Mouse (Mus musculus) adrenal gland (tissue): ENCODE measurements at regions not wholly inside any gene's neighbourhood (a gene's known extent, or its start where the extent isn't known, plus 50 kb on each side); places are given as distances from the start of the nearest gene placed in this dataset.

Source experiments
- intact Hi-C: fragments of 180-260 bp; cut with DNase I; formaldehyde crosslinking; loops from one replicate; pipeline ENCODE4 v1.15.1; 2025

DNA sequence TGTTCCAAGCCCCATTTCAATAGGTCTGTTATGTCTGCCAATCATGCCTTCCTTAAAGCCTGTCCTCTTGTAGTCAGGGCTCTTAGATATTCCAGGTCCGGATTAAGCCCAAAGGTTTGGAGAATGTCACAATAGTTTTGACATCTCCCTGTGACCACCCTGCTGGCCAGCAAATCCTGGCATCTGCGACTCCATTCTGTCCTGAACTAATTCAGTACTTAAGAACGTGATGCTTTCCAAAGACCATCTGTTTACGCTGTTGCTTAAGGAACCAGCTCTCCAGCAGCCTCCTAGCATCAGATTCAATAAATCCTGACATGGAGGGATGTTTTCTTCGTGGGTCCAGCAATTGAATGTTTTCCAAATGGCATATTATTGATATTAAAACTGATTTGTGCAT is 132.7 kb upstream of the Ctbp2 start:
- intact Hi-C loops: no loop called here

- intact Hi-C loops: no loop called here
Observed at GRCm38 (mm10) chr7:133244601-133245000, 120.4 kb upstream of the Ctbp2 start.

- intact Hi-C loops: no loop called here
Observed at GRCm38 (mm10) chr7:133234326-133234725, 110.2 kb upstream of the Ctbp2 start.

DNA sequence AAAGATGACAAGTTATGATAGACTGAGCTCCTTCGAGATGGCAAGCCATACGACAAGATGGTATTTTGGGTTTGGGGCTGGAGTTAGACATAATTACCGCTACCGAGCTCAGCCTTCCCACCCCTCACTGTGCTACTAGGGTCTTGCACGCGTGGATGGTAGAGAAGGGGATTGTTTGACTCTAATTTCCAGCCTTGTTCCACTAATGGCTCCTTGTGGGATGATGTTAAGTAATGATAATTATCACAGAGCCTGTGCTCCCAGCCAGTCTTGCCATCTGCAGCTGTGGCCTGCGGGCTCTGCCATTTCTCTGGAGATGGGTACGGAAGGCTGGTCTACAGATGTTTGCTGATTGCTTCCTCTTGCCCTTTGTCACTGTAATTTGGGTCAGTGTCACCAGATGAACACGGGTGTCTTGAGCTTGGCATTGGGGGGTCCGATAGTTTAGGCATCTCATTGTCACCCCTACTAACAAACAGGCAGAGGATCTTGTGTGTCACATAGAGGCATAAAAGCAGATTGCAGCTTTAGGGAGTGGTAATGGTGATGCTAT is 108.8 kb upstream of the Ctbp2 start:
- intact Hi-C loops: no loop called here

- intact Hi-C loops: no loop called here
Observed at GRCm38 (mm10) chr7:133230806-133231205, 106.7 kb upstream of the Ctbp2 start.

DNA sequence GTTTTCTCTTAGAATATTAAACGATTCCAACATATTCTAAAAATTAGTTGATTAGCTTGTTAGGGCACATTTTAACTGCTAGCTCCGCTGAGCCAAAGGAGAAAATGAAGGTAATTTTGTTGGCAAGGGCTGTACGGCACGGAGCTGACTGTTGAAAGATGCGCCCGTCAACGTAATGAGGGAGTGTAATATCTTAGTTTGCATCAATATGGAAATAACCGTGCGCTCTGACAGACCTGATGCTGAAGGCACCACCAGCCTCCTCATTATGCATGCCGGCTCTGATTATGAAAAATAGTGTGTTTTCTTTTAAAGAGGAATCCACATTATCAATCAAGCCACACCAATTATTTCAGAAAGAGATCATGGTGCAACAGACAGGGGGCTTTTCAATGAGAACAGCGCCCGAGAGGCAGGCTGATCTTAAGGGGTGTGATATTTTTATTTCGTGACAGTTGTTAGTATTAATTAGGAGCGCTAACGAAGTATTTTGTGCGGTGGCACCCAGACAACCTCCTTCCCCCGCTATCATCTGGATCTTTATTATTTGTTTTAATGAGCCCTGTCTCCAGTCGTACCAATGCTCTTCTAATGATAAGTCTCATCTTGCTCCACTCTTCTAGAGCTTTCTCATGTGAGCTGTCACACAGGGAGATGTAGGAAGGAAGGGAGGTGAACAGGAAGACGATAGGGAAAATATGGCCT is 99.9 kb upstream of the Ctbp2 start:
- intact Hi-C loops: no loop called here

DNA sequence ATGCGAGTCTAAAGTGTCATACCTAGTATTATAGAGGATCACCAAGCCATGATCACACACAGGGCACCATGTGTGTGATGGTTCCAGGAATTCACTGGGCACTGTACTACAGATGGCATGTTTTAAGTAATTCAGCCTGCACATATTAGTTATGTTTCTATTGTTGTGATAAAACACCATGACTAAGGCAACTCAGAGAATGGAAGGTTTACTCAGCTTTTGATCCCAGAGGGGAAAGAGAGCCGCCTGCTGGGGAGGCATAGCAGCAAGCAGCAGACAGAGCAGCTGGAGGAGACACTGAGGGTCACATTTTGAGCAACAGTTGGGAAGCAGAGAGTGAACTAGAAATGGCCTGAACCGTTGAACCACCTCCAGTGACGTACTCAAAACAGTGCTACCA is 88.2 kb upstream of the Ctbp2 start:
- intact Hi-C loops: no loop called here

DNA sequence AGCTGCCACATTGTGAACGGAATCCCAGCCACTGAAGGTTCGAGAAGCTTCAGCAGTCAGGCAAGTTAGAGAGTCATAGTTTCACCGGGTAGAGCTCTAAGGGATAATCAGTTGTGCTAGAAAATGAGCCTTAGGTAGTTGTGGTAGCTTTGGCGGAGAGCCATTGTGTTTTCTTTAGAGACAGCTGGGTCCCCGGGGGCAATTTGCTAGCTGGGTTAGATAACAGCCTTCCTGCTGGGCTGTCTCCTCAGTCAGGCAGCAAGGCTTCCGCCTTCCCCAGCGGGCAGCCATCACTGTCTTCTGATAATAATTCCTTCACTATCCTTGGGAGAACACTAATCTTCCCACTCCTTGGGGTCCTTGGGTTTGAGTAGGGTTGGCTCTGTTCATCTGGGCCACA is 81.5 kb upstream of the Ctbp2 start:
- intact Hi-C loops: no loop called here

DNA sequence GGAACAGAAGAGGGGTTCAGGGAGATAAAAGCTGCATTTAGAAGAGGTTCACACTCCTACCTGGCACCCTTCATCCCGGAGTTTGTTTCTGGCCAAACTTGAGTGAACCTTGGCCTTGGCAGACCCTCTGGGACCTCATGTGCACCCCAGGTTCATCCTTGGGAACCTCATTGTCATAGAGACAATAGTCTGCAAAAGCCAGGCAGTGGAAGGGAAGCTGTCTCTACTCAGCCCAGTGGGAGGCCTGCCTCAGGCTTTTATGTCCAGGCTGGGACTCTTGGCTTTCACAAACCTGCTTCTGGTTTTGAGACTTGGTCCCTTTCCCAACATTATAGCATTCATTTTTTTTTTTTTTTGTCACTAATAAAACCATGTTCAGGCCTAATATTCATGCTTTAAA is 80.3 kb upstream of the Ctbp2 start:
- intact Hi-C loops: no loop called here

GRCm38 (mm10) chr7:133203933-133204332 is 79.8 kb upstream of the Ctbp2 start:
- intact Hi-C loops: no loop called here

DNA sequence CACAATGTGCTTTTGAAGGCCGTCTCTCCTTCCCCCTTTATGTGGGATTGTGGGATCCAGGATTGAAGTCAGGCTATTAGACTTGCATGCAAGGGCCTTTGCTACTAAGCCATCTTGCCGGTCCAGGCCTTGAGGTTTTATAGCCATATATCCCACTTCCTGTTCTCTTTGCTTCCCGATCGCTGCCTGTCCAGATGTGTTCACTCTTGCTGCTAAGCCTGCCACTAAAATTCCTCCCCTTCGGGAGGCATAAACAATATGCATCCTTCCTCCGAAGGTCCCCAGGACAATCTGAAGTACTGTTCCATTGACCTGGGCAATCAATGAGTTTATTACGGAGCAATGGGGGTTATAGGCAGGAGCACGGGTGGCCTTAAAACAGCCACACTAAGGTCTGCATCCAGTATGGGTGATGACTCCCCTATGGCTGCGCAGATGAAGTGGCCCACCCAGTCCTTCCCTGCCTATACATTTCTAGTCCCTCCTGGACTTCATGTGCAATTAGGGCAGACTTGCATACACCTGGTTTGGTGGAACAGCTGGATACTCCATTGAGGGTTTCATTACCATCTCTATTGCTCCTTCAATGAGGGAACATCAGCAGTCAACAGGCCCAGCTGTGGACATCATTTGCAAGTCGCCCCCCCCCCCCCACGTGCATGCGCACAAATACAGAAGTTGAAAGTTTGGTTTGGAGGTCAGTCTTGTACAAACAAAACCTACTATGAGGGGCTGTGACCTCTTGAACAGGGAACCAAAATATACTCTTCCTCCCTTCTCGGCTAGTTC is 78.1 kb upstream of the Ctbp2 start:
- intact Hi-C loops: no loop called here

DNA sequence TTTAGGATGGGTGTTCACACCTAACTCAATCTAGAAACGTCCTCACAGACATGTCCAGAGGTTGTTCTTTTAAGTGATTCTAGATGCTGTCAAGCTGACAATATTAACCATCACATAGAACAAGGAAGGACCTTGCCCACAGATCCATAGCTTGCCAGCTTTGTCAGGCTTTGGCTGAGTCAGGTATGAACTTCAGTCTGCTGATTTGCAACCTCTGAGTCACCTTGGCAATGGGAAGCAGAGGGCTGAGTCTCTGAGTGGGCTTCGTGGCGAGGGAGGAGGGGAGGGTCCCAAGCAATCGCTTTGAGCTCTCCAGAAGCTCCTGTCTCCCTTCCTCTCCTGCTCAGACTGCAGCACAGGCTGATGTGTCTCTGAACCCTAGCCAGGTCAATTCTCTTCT is 74.9 kb upstream of the Ctbp2 start:
- intact Hi-C loops: no loop called here

DNA sequence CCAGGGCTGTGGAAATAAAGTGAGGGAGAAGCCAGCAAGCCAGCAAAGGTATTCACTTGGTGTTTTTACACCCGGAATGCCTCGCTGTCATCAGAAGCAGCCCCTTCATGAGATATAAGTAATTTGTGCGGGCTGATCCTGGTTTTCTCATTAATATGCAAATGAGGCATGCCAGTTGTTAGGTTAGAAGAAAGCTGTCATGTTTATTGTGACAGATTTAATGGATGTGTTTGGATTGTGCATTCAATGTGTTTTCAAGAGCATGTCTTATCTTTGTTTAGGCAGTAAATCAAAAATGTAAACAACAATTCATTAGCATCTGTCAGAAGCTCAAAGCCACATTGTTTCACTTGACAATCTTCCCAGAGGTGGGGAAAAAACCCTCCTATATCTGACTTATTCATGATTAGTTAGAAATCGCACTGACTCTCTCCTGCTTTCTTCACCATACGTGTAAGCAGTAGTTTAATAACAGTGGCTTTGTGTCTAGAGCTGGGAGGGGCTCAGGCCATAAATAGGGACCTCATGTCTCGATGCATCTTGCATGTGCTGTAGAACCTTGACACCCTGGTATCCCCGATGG is 65.8 kb upstream of the Ctbp2 start:
- intact Hi-C loops: loop anchor here (10.0 kb wide), 1 partner anchor 435 kb away; no protein-coding TSS in a partner anchor

GRCm38 (mm10) chr7:133185931-133186601 is 61.9 kb upstream of the Ctbp2 start:
- intact Hi-C loops: loop anchor here (10.0 kb wide), 1 partner anchor 439 kb away; no protein-coding TSS in a partner anchor

DNA sequence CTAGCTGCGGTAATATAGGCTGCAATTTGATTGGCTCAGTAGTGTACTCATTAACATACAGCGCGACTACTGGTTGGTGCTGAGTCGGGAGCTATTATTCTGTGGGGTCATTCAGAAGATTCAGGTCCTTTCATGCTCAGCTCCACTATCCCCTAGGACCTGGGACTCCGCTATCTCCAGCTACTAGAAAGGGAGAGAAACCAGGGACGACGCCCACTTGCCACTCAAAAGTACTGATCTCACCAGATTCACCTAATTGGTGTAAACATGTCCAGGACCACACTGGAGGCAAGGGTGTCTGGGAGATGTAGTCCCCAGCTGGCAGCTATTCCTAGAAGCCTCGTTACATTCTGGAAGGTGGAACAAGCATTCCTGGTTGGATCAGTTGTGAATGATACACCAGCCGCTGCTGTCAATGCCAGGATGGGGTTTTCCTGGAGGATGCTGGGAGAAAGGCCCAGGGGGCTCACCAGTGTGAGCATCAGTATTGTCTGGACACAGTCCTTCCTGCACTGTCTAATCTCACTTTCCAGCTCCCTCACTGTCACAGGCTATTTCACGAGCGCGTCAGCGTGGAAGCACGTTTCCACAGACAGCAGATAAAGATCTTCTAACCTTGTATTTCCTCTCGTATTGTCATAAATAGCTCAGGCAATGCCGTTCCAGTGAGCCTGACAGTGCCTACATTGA is 60.9 kb upstream of the Ctbp2 start:
- intact Hi-C loops: loop anchor here (10.0 kb wide), 1 partner anchor 440 kb away; no protein-coding TSS in a partner anchor

DNA sequence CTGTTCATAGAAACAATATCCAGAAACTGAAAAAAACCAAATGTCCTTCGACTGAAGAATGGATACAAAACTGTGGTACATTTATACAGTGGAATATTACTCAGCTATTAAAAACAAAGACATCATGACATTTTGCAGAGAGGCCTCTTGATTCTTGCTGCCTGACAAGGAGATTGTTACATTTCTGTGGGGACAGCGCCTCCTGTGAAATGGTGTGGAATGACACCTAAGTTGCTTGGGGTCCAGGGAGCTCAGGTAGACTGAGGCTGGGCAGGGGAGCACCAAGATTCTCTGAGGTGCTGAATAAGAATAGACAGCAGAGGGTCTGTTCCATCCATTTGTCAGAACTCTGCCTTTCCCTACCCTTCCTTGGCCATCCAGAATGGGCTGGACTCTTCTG is 57.2 kb upstream of the Ctbp2 start:
- intact Hi-C loops: loop anchor here (10.0 kb wide), 1 partner anchor 443 kb away; no protein-coding TSS in a partner anchor

GRCm38 (mm10) chr7:133177179-133177575 is 53.0 kb upstream of the Ctbp2 start:
- intact Hi-C loops: no loop called here

DNA sequence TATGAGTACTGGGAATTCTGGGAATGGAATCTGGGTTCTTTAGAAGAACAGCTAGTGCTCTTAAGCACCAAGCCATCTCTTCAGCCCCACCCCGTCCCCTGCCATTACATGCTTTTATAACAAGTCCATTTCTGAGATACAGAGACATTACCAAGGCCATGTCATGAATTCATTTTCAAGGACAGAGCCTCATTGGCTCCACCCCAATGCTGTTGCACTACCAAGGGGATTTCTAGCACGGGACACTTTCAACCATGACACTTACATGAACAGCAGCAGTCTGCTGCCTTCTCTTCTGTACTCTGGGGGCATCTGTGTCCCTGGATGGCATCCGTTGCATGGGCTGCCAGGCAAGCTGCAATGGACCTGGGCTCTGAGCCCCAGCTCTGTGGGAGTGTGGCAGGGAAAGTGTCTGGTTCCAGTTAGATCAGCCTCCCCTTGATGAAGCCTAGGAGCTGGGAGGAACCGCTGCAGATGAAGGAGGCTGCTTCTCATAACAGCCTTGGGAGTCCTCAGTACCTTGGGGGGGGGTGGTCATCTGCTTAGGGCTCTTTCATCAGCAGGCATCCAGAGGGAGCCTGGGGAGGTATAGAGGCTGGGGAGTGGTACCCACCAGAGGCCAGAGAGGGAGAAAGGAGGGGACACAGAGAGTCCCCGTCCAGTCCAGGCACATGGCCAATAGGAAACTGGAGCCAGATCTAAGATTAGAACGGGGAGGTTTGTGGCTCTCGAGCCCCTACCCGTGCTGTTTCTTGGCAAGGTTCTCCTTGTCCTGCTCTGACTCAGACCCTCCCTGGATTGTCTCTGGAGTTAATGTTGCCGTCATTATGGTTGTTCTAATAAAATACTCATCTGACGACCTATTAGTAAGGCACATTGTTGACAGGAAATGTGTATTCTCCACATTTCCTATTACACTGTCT is 52.4 kb upstream of the Ctbp2 start:
- intact Hi-C loops: no loop called here
